Mouse (Mus musculus): ENCODE data around the gene Zscan2. TPM values are rescaled to one million over a fixed set of nuclear protein-coding genes. Genes with fewer than 3 reads are reported as not detected.
"Not testable (repeated sequence)": the region's sequence is repeated elsewhere in the genome, so short reads cannot be mapped to it uniquely, and the experiment has no call there.

Zscan2 gene
- polyA plus RNA-seq, 1 experiment from 2014 or later, result 1.6 TPM

DNA sequence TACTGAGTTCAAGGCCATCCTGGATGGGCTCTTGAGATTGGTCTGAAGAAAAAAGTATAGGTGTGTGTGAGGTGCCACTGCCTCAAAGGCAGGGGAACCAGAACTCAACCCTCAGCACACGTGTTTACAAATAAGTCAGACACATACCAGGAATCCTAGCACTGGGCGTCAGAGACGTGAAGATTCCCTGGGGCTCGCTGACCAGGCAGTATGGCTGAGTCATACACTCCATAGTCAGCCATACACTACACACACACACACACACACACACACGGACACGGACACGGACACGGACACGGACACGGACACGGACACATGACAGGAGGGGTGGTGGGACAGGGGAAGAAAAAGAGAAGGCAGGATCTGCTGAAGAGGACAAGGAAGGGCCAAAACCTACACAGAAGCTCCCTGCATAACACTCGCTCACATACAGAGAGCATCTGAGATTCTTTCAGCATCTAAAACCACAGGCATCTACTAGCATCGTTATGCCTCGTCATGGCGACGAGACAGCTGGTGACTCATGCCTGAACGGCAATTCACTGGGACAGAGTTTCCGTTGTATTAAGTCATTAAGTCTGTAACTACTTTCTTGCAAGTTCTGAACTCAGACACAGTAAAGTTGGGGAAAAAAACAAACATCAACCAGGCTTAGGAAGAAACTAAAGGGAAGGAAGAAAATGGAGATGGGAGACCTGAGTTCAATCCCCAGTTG is 32.4 kb upstream of the Zscan2 start:
- Histone ChIP-seq H3K36me3 (ENCODE audit: control insufficient read depth, insufficient read depth, low read length) (no peaks in the 10 kb centered on the region), H3K9ac (ENCODE audit: low read length) (no peak overlapping the region), H3K4me2 (ENCODE audit: low read length) (no peak overlapping the region), H3K27ac (replicated peaks in 1 of 2; ENCODE audit: control insufficient read depth in 1 of 2, insufficient read depth in 1 of 2, low read depth in 2 of 2, low read length in 2 of 2) (no peak overlapping the region), H3K4me1 (ENCODE audit: control insufficient read depth in 2 of 2, insufficient read depth in 2 of 2, low read length in 2 of 2) (peaks cover 11 to 19% of the 10 kb centered on the region in 2 experiments), H3K9me3 (ENCODE audit: control insufficient read depth, low read length) (no peaks in the 10 kb centered on the region), H3K27me3 (ENCODE audit: control insufficient read depth, insufficient read depth, low read length) (no peaks in the 10 kb centered on the region), H3K4me3 (ENCODE audit: control insufficient read depth in 1 of 2, insufficient read depth in 1 of 2, low read depth in 1 of 2, low read length in 2 of 2) (no peak overlapping the region)
- ATAC-seq (ENCODE audit: insufficient number of reproducible peaks, insufficient read depth, low FRiP score, low read depth), result no peak
- WGBS, result 63% methylated on average over 18 of the region's 18 CpGs

DNA sequence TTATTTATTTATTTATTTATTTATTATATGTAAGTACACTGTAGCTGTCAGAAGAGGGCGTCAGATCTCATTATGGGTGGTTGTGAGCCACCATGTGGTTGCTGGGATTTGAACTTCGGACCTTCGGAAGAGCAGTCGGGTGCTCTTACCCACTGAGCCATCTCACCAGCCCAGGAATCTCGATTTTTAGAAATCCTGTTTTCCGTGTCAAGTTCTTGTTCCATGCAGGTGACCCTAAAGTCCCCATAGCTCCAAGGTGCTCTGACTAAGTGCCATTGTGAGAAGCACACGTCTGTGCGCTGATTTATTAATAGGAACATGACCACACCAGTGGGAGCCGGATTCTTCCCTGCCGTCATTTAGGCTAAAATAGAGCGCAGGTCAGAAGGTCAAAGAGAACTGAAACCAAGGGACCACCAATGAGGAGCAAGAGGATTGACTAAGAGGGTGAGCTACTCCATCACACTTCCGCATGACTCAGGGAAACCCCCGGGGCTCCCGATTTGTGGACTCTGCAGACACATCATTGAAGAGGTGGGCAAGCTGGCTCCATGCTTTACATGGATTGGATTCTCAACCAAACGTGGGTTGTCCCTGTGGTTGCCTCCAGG is 30.4 kb upstream of the Zscan2 start:
- no peak for ATAC-seq (ENCODE audit: insufficient number of reproducible peaks, insufficient read depth, low FRiP score, low read depth)
- Histone ChIP-seq H3K27ac (replicated peaks in 1 of 2; ENCODE audit: control insufficient read depth in 1 of 2, insufficient read depth in 1 of 2, low read depth in 2 of 2, low read length in 2 of 2) (no peak overlapping the region), H3K4me1 (ENCODE audit: control insufficient read depth in 2 of 2, insufficient read depth in 2 of 2, low read length in 2 of 2) (peaks cover 11% of the 10 kb centered on the region in 2 experiments), H3K9ac (ENCODE audit: low read length) (no peak overlapping the region), H3K27me3 (ENCODE audit: control insufficient read depth, insufficient read depth, low read length) (no peaks in the 10 kb centered on the region), H3K9me3 (ENCODE audit: control insufficient read depth, low read length) (no peaks in the 10 kb centered on the region), H3K36me3 (ENCODE audit: control insufficient read depth, insufficient read depth, low read length) (no peaks in the 10 kb centered on the region), H3K4me2 (ENCODE audit: low read length) (no peak overlapping the region), H3K4me3 (ENCODE audit: control insufficient read depth in 1 of 2, insufficient read depth in 1 of 2, low read depth in 1 of 2, low read length in 2 of 2) (no peak overlapping the region)
- 57% methylated on average over 15 of the region's 15 CpGs for WGBS

- ATAC-seq (ENCODE audit: insufficient number of reproducible peaks, insufficient read depth, low FRiP score, low read depth), result no peak
- Histone ChIP-seq H3K36me3 (ENCODE audit: control insufficient read depth, insufficient read depth, low read length) (no peaks in the 10 kb centered on the region), H3K4me1 (ENCODE audit: control insufficient read depth in 2 of 2, insufficient read depth in 2 of 2, low read length in 2 of 2) (peaks cover 10 to 11% of the 10 kb centered on the region in 2 experiments), H3K27ac (replicated peaks in 1 of 2; ENCODE audit: control insufficient read depth in 1 of 2, insufficient read depth in 1 of 2, low read depth in 2 of 2, low read length in 2 of 2) (peak overlapping the region in 1 of 2 experiments; percentile 28; a peak in 1 of 4 replicates), H3K9me3 (ENCODE audit: control insufficient read depth, low read length) (no peaks in the 10 kb centered on the region), H3K9ac (ENCODE audit: low read length) (no peak overlapping the region), H3K4me3 (ENCODE audit: control insufficient read depth in 1 of 2, insufficient read depth in 1 of 2, low read depth in 1 of 2, low read length in 2 of 2) (no peak overlapping the region), H3K27me3 (ENCODE audit: control insufficient read depth, insufficient read depth, low read length) (no peaks in the 10 kb centered on the region), H3K4me2 (ENCODE audit: low read length) (no peak overlapping the region)
- WGBS, result 40% methylated on average over 4 of the region's 4 CpGs
Measured at GRCm38 (mm10) chr7:80832191-80832590, 28.5 kb upstream of the Zscan2 start.

- not testable (repeated sequence) for H3K9ac ChIP-seq (ENCODE audit: low read length); H3K36me3 ChIP-seq (ENCODE audit: control insufficient read depth, insufficient read depth, low read length); H3K4me3 ChIP-seq (ENCODE audit: control insufficient read depth in 1 of 2, insufficient read depth in 1 of 2, low read depth in 1 of 2, low read length in 2 of 2); H3K27me3 ChIP-seq (ENCODE audit: control insufficient read depth, insufficient read depth, low read length); H3K9me3 ChIP-seq (ENCODE audit: control insufficient read depth, low read length)
- peak overlapping the region; percentile 39 for H3K4me2 ChIP-seq (ENCODE audit: low read length)
- peak; percentile 73; the same call in 1 of the 2 replicates for ATAC-seq (ENCODE audit: insufficient number of reproducible peaks, insufficient read depth, low FRiP score, low read depth)
- 16% methylated on average over 13 of the region's 14 CpGs for WGBS
- H3K27ac ChIP-seq (replicated peaks in 1 of 2; ENCODE audit: control insufficient read depth in 1 of 2, insufficient read depth in 1 of 2, low read depth in 2 of 2, low read length in 2 of 2), result 0 out of 4 replicates have a peak overlapping the region, but pooled peaks of 1 of the 2 experiments have one; percentile 19
- peaks cover 11 to 15% of the 10 kb centered on the region in 2 experiments for H3K4me1 ChIP-seq (ENCODE audit: control insufficient read depth in 2 of 2, insufficient read depth in 2 of 2, low read length in 2 of 2)
Measured at GRCm38 (mm10) chr7:80832996-80833650, 27.6 kb upstream of the Zscan2 start.

GRCm38 (mm10) chr7:80833651-80834532 is 26.8 kb upstream of the Zscan2 start:
- Histone ChIP-seq H3K4me2 (ENCODE audit: low read length) (no peak overlapping the region), H3K27me3 (ENCODE audit: control insufficient read depth, insufficient read depth, low read length) (no peaks in the 10 kb centered on the region), H3K4me1 (ENCODE audit: control insufficient read depth in 2 of 2, insufficient read depth in 2 of 2, low read length in 2 of 2) (peaks cover 11 to 13% of the 10 kb centered on the region in 2 experiments), H3K9me3 (ENCODE audit: control insufficient read depth, low read length) (no peaks in the 10 kb centered on the region), H3K36me3 (ENCODE audit: control insufficient read depth, insufficient read depth, low read length) (no peaks in the 10 kb centered on the region), H3K9ac (ENCODE audit: low read length) (no peak overlapping the region), H3K4me3 (ENCODE audit: control insufficient read depth in 1 of 2, insufficient read depth in 1 of 2, low read depth in 1 of 2, low read length in 2 of 2) (no peak overlapping the region), H3K27ac (replicated peaks in 1 of 2; ENCODE audit: control insufficient read depth in 1 of 2, insufficient read depth in 1 of 2, low read depth in 2 of 2, low read length in 2 of 2) (no peak overlapping the region)
- WGBS, result 30% methylated on average over 12 of the region's 12 CpGs
- no peak for ATAC-seq (ENCODE audit: insufficient number of reproducible peaks, insufficient read depth, low FRiP score, low read depth)

DNA sequence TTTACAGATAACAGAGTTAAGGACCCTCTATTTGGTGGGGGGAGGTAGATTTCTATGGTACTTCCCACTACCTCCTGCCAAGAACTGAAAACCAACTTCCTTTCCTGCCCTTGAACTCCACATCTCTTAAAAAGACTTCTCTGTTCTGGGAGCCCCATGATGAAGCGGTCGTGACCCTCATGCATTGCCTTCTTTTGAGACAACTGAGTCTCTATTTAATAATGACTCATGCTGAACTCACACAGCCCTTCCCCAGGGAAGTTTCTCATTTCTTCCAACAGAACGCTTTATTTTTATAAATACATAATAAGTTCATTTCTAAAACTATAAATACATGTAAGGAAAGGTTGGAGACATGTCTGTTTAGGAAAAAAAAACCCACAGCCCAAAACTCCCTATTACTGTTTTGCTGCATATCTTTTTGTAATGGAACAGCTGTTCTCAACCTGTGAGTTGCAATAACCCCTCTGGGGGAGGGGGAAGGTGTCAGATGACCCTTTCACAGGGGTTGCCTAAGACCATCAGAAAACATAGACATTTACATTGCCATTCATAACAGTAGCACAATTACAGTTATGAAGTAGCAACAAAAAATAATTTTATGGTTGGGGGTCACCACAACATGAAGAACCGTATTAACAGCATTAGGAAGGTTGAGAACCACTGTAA is 24.6 kb upstream of the Zscan2 start:
- no peak overlapping the region for H3K4me3 ChIP-seq (ENCODE audit: control insufficient read depth in 1 of 2, insufficient read depth in 1 of 2, low read depth in 1 of 2, low read length in 2 of 2)
- ATAC-seq (ENCODE audit: insufficient number of reproducible peaks, insufficient read depth, low FRiP score, low read depth), result no peak
- H3K4me2 ChIP-seq (ENCODE audit: low read length), result no peak overlapping the region
- no peak overlapping the region for H3K9ac ChIP-seq (ENCODE audit: low read length)
- H3K27ac ChIP-seq (replicated peaks in 1 of 2; ENCODE audit: control insufficient read depth in 1 of 2, insufficient read depth in 1 of 2, low read depth in 2 of 2, low read length in 2 of 2), result no peak overlapping the region
- H3K9me3 ChIP-seq (ENCODE audit: control insufficient read depth, low read length), result no peaks in the 10 kb centered on the region
- H3K27me3 ChIP-seq (ENCODE audit: control insufficient read depth, insufficient read depth, low read length), result no peaks in the 10 kb centered on the region
- H3K4me1 ChIP-seq (ENCODE audit: control insufficient read depth in 2 of 2, insufficient read depth in 2 of 2, low read length in 2 of 2), result peaks cover 7 to 11% of the 10 kb centered on the region in 2 experiments
- WGBS, result 77% methylated on average over 4 of the region's 4 CpGs
- H3K36me3 ChIP-seq (ENCODE audit: control insufficient read depth, insufficient read depth, low read length), result no peaks in the 10 kb centered on the region

- H3K4me3 ChIP-seq (ENCODE audit: control insufficient read depth in 1 of 2, insufficient read depth in 1 of 2, low read depth in 1 of 2, low read length in 2 of 2), result no peak overlapping the region
- no peaks in the 10 kb centered on the region for H3K27me3 ChIP-seq (ENCODE audit: control insufficient read depth, insufficient read depth, low read length)
- no peak overlapping the region for H3K4me2 ChIP-seq (ENCODE audit: low read length)
- no peaks in the 10 kb centered on the region for H3K9me3 ChIP-seq (ENCODE audit: control insufficient read depth, low read length)
- no peak overlapping the region for H3K9ac ChIP-seq (ENCODE audit: low read length)
- no peak overlapping the region for H3K27ac ChIP-seq (replicated peaks in 1 of 2; ENCODE audit: control insufficient read depth in 1 of 2, insufficient read depth in 1 of 2, low read depth in 2 of 2, low read length in 2 of 2)
- no peak for ATAC-seq (ENCODE audit: insufficient number of reproducible peaks, insufficient read depth, low FRiP score, low read depth)
- H3K4me1 ChIP-seq (ENCODE audit: control insufficient read depth in 2 of 2, insufficient read depth in 2 of 2, low read length in 2 of 2), result peaks cover 3 to 6% of the 10 kb centered on the region in 2 experiments; a peak in 3 of 4 replicates
- 39% methylated on average over 9 of the region's 9 CpGs for WGBS
- no peaks in the 10 kb centered on the region for H3K36me3 ChIP-seq (ENCODE audit: control insufficient read depth, insufficient read depth, low read length)
Measured at GRCm38 (mm10) chr7:80837736-80838135, 23.0 kb upstream of the Zscan2 start.

All from heart, embryonic 14.5 days (tissue).